Mouse (Mus musculus) hindbrain, embryonic 13.5 days (tissue): ENCODE data around the gene Smarcd3. TPM values are rescaled to one million over a fixed set of nuclear protein-coding genes. Genes with fewer than 3 reads are reported as not detected.
A peak's percentile ranks its signal among the peaks of the same experiment; 100 is the strongest.

Experiments
- ATAC-seq: fragments of 200-750 bp; cut with Nextera tagmentation; 2 replicates; pipeline ENCODE4 v1.8.0; 2017; ENCODE audit warnings: moderate TSS enrichment; ENCODE audit not compliant: low FRiP score
- H3K27ac ChIP-seq: fragments of 300-500 bp; sonication (generic); 2 replicates; pipeline ENCODE4 v1.5.1; 2015; ENCODE audit warnings: inconsistent platforms, mild to moderate bottlenecking, moderate library complexity
- H3K27me3 ChIP-seq: fragments of 300-500 bp; sonication (generic); 2 replicates; pipeline ENCODE4 v1.6.1; 2015; ENCODE audit warnings: mild to moderate bottlenecking, inconsistent platforms
- H3K36me3 ChIP-seq: fragments of 300-500 bp; sonication (generic); 2 replicates; pipeline ENCODE4 v1.6.1; 2015; ENCODE audit warnings: mild to moderate bottlenecking, inconsistent platforms
- H3K4me1 ChIP-seq: fragments of 300-500 bp; sonication (generic); replicated peaks from 2 replicates; pipeline ENCODE4 v1.6.1; 2015; ENCODE audit warnings: inconsistent platforms
- H3K4me2 ChIP-seq: fragments of 300-500 bp; sonication (generic); 2 replicates; pipeline ENCODE4 v1.6.1; 2015; ENCODE audit warnings: inconsistent platforms, mild to moderate bottlenecking, moderate library complexity
- H3K4me3 ChIP-seq: fragments of 300-500 bp; sonication (generic); 2 replicates; pipeline ENCODE4 v1.5.1; 2015; ENCODE audit warnings: mild to moderate bottlenecking, inconsistent platforms
- H3K9ac ChIP-seq: fragments of 300-500 bp; sonication (generic); 2 replicates; pipeline ENCODE4 v1.6.1; 2015; ENCODE audit warnings: mild to moderate bottlenecking, inconsistent platforms
- H3K9me3 ChIP-seq: fragments of 300-500 bp; sonication (generic); 2 replicates; pipeline ENCODE4 v1.6.1; 2016; ENCODE audit warnings: inconsistent platforms
- WGBS: fragments of 180-500 bp; shearing (Covaris S2); methylation state at CpG from one replicate; pipeline ENCODE4 v1.1.7; 2015; 5-methylcytosine and 5-hydroxymethylcytosine counted together
- polyA plus RNA-seq: library from polyadenylated mRNA; unstranded; fragments of >200 nt; fragmentation: Nextera tagmentation; extraction: Ambion mirVana; gene quantifications from 2 replicates; pipeline ENCODE4 v1.2.1, GENCODE M21; 2015

The Smarcd3 gene
- polyA plus RNA-seq, 1 experiment from 2014 or later = 87.6 TPM

- Histone ChIP-seq H3K4me1 (peaks cover 14% of the 10 kb centered on the region), H3K4me3 (no peak overlapping the region), H3K9ac (no peak overlapping the region), H3K27me3 (no peaks in the 10 kb centered on the region), H3K4me2 (no peak overlapping the region), H3K9me3 (no peaks in the 10 kb centered on the region), H3K27ac (no peak overlapping the region), H3K36me3 (no peaks in the 10 kb centered on the region)
- no peak for ATAC-seq
- WGBS = 69% methylated on average over 6 of the region's 6 CpGs
Observed at GRCm38 (mm10) chr5:24639081-24639480, 14.9 kb upstream of the Smarcd3 start.

- peaks cover 14% of the 10 kb centered on the region for H3K4me1 ChIP-seq
- no peaks in the 10 kb centered on the region for H3K36me3 ChIP-seq
- H3K9ac ChIP-seq = no peak overlapping the region
- no peaks in the 10 kb centered on the region for H3K9me3 ChIP-seq
- H3K4me2 ChIP-seq = no peak overlapping the region
- ATAC-seq = no peak
- H3K27ac ChIP-seq = no peak overlapping the region
- no peaks in the 10 kb centered on the region for H3K27me3 ChIP-seq
- 53% methylated on average over 6 of the region's 6 CpGs for WGBS
- no peak overlapping the region for H3K4me3 ChIP-seq
Observed at GRCm38 (mm10) chr5:24638131-24638530, 13.9 kb upstream of the Smarcd3 start.

- 72% methylated on average over 4 of the region's 4 CpGs for WGBS
- Histone ChIP-seq H3K27ac (no peak overlapping the region), H3K4me1 (peaks cover 14% of the 10 kb centered on the region), H3K36me3 (no peaks in the 10 kb centered on the region), H3K4me2 (no peak overlapping the region), H3K4me3 (no peak overlapping the region), H3K9ac (no peak overlapping the region), H3K27me3 (no peaks in the 10 kb centered on the region), H3K9me3 (no peaks in the 10 kb centered on the region)
- no peak for ATAC-seq
Observed at GRCm38 (mm10) chr5:24636987-24637386, 12.8 kb upstream of the Smarcd3 start.

DNA sequence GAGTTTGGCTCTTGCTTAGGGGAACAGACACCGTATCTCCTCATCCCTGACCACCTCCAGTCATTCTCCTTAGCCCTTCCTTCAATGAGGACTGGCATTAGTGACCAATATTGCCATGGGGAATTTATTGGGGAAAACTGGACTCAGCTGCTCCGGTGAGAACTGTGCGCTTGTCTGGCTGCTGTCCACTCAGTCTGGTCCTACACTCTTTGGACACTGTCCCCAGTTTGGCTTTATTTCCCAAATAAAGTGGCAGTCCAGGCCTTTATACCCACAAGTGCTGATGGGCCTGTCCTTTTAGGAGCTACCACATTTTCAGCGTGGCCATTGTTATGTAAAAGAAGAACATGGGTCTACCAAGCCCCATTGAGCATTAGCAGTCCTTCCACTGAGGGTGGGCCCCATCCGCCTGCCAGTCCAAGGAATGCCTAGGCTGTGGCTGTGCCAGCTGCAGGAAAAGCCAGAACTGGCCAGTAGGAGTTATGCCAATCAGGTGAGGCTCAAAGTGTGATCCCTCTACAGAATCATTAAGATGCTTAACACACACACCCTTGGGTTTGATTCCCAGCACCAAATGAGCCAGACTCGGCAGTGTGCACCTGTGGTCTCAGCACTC lies 11.4 kb upstream of the Smarcd3 start:
- no peak overlapping the region for H3K4me3 ChIP-seq
- H3K9me3 ChIP-seq = no peaks in the 10 kb centered on the region
- no peak overlapping the region for H3K4me2 ChIP-seq
- 0 out of 2 replicates have a peak, but pooled peaks cover 5% of the 10 kb centered on the region for H3K27me3 ChIP-seq
- no peak for ATAC-seq
- no peak overlapping the region for H3K27ac ChIP-seq
- WGBS = 47% methylated on average over 6 of the region's 6 CpGs
- H3K36me3 ChIP-seq = no peaks in the 10 kb centered on the region
- H3K9ac ChIP-seq = no peak overlapping the region
- peaks cover 14% of the 10 kb centered on the region for H3K4me1 ChIP-seq

GRCm38 (mm10) chr5:24635093-24635492 lies 10.9 kb upstream of the Smarcd3 start:
- Histone ChIP-seq H3K27ac (no peak overlapping the region), H3K4me3 (no peak overlapping the region), H3K36me3 (no peaks in the 10 kb centered on the region), H3K4me1 (peaks cover 14% of the 10 kb centered on the region), H3K9ac (no peak overlapping the region), H3K9me3 (no peaks in the 10 kb centered on the region), H3K4me2 (no peak overlapping the region), H3K27me3 (0 out of 2 replicates have a peak, but pooled peaks cover 5% of the 10 kb centered on the region)
- ATAC-seq = no peak
- 62% methylated on average over 1 of the region's 1 CpGs for WGBS

GRCm38 (mm10) chr5:24629712-24630111 lies 5.5 kb upstream of the Smarcd3 start:
- Histone ChIP-seq H3K4me3 (no peak overlapping the region), H3K36me3 (no peaks in the 10 kb centered on the region), H3K27ac (no peak overlapping the region), H3K9ac (no peak overlapping the region), H3K4me2 (no peak overlapping the region), H3K27me3 (0 out of 2 replicates have a peak, but pooled peaks cover 13% of the 10 kb centered on the region), H3K9me3 (no peaks in the 10 kb centered on the region), H3K4me1 (peaks cover 4% of the 10 kb centered on the region)
- ATAC-seq = no peak
- WGBS = 63% methylated on average over 3 of the region's 3 CpGs

GRCm38 (mm10) chr5:24624822-24625120 lies 560 bp upstream of the Smarcd3 start:
- Histone ChIP-seq H3K4me3 (peak overlapping the region; percentile 60), H3K4me2 (peak overlapping the region; percentile 67), H3K27ac (peak overlapping the region; percentile 6; the same call in 1 of the 2 replicates), H3K4me1 (peaks cover 40% of the 10 kb centered on the region), H3K27me3 (peaks cover 28% of the 10 kb centered on the region), H3K9ac (peak overlapping the region; percentile 94), H3K9me3 (no peaks in the 10 kb centered on the region), H3K36me3 (no peaks in the 10 kb centered on the region)
- ATAC-seq = no peak
- WGBS = 33% methylated on average over 4 of the region's 4 CpGs

- Histone ChIP-seq H3K4me2 (peak overlapping the region; percentile 67), H3K9me3 (no peaks in the 10 kb centered on the region), H3K9ac (peak overlapping the region; percentile 94), H3K27ac (peak overlapping the region; percentile 55; the same call in 1 of the 2 replicates), H3K27me3 (peaks cover 28% of the 10 kb centered on the region), H3K4me3 (peak overlapping the region; percentile 60), H3K4me1 (peaks cover 40% of the 10 kb centered on the region), H3K36me3 (no peaks in the 10 kb centered on the region)
- 47% methylated on average over 8 of the region's 8 CpGs for WGBS
- ATAC-seq = peak; percentile 3; the same call in 1 of the 2 replicates
Observed at GRCm38 (mm10) chr5:24623041-24623985, 898 bp downstream of the Smarcd3 start.

- Histone ChIP-seq H3K27ac (no peak overlapping the region), H3K27me3 (peaks cover 28% of the 10 kb centered on the region), H3K9ac (peak overlapping the region; percentile 94), H3K36me3 (no peaks in the 10 kb centered on the region), H3K4me3 (no peak overlapping the region), H3K4me1 (peaks cover 40% of the 10 kb centered on the region), H3K4me2 (peak overlapping the region; percentile 67; the same call in 1 of the 2 replicates), H3K9me3 (no peaks in the 10 kb centered on the region)
- ATAC-seq = no peak
- WGBS = 76% methylated on average over 7 of the region's 7 CpGs
Observed at GRCm38 (mm10) chr5:24622386-24623040, 1.7 kb downstream of the Smarcd3 start.

- peak overlapping the region; percentile 9; the same call in 1 of the 2 replicates for H3K9ac ChIP-seq
- ATAC-seq = no peak
- 75% methylated on average over 8 of the region's 8 CpGs for WGBS
- H3K4me3 ChIP-seq = no peak overlapping the region
- H3K27ac ChIP-seq = no peak overlapping the region
- no peaks in the 10 kb centered on the region for H3K36me3 ChIP-seq
- peaks cover 40% of the 10 kb centered on the region for H3K4me1 ChIP-seq
- H3K9me3 ChIP-seq = no peaks in the 10 kb centered on the region
- H3K27me3 ChIP-seq = peaks cover 26% of the 10 kb centered on the region
- no peak overlapping the region for H3K4me2 ChIP-seq
Observed at GRCm38 (mm10) chr5:24620626-24621025, 3.6 kb downstream of the Smarcd3 start.

GRCm38 (mm10) chr5:24620116-24620515 lies 4.1 kb downstream of the Smarcd3 start:
- Histone ChIP-seq H3K9me3 (no peaks in the 10 kb centered on the region), H3K4me3 (no peak overlapping the region), H3K27me3 (peaks cover 24% of the 10 kb centered on the region), H3K4me2 (no peak overlapping the region), H3K36me3 (no peaks in the 10 kb centered on the region), H3K27ac (no peak overlapping the region), H3K4me1 (peaks cover 42% of the 10 kb centered on the region), H3K9ac (peak overlapping the region; percentile 31; the same call in 1 of the 2 replicates)
- ATAC-seq = no peak
- WGBS = 79% methylated on average over 8 of the region's 8 CpGs

- H3K9ac ChIP-seq = no peak overlapping the region
- no peak for ATAC-seq
- H3K4me1 ChIP-seq = peaks cover 37% of the 10 kb centered on the region
- no peak overlapping the region for H3K27ac ChIP-seq
- H3K27me3 ChIP-seq = peaks cover 21% of the 10 kb centered on the region
- no peak overlapping the region for H3K4me2 ChIP-seq
- H3K36me3 ChIP-seq = no peaks in the 10 kb centered on the region
- H3K4me3 ChIP-seq = no peak overlapping the region
- 80% methylated on average over 3 of the region's 3 CpGs for WGBS
- H3K9me3 ChIP-seq = no peaks in the 10 kb centered on the region
Observed at GRCm38 (mm10) chr5:24618921-24619320, 5.3 kb downstream of the Smarcd3 start.
